Mouse (Mus musculus) stomach, embryonic 14.5 days (tissue): ENCODE results near the gene Chchd1. TPM values are rescaled to one million over a fixed set of nuclear protein-coding genes. Genes with fewer than 3 reads are reported as not detected.

Experiments used
- ATAC-seq: fragments of 200-750 bp; cut with Nextera tagmentation; 2 replicates; pipeline ENCODE4 v1.8.0; 2017; ENCODE audit warnings: low read depth, moderate TSS enrichment; ENCODE audit not compliant: insufficient number of reproducible peaks, insufficient read depth, low FRiP score
- H3K27ac ChIP-seq: fragments of 300-500 bp; sonication (generic); 2 replicates; pipeline ENCODE4 v1.5.1; 2014; ENCODE audit warnings: mild to moderate bottlenecking, low read length, moderate library complexity, mixed read lengths
- H3K27me3 ChIP-seq: fragments of 300-500 bp; sonication (generic); 2 replicates; pipeline ENCODE4 v1.6.1; 2014; ENCODE audit warnings: low read length, control low read depth, mixed read lengths; ENCODE audit not compliant: control insufficient read depth, insufficient read depth
- H3K36me3 ChIP-seq: fragments of 300-500 bp; sonication (generic); 2 replicates; pipeline ENCODE4 v1.6.1; 2014; ENCODE audit warnings: mild to moderate bottlenecking, control low read depth, low read length, moderate library complexity, mixed read lengths; ENCODE audit not compliant: control insufficient read depth, insufficient read depth
- H3K4me1 ChIP-seq: fragments of 300-500 bp; sonication (generic); 2 replicates; pipeline ENCODE4 v1.6.1; 2014; ENCODE audit warnings: low read length, control low read depth, mixed read lengths; ENCODE audit not compliant: control insufficient read depth, insufficient read depth
- H3K4me2 ChIP-seq: fragments of 300-500 bp; sonication (generic); replicated peaks from 2 replicates; pipeline ENCODE4 v1.6.1; 2014; ENCODE audit warnings: low read depth, low read length, control low read depth
- H3K4me3 ChIP-seq: fragments of 300-500 bp; sonication (generic); 2 replicates; pipeline ENCODE4 v1.5.1; 2014; ENCODE audit warnings: low read depth, low read length, control low read depth
- H3K9ac ChIP-seq: fragments of 300-500 bp; sonication (generic); replicated peaks from 2 replicates; pipeline ENCODE4 v1.6.1; 2014; ENCODE audit warnings: low read depth, mild to moderate bottlenecking, control low read depth, low read length, moderate library complexity, mixed read lengths
- H3K9me3 ChIP-seq: fragments of 300-500 bp; sonication (generic); 2 replicates; pipeline ENCODE4 v1.6.1; 2016; ENCODE audit warnings: low read depth, low read length, control low read depth; ENCODE audit not compliant: control insufficient read depth
- WGBS: fragments of 180-500 bp; shearing (Covaris S2); extraction: QIAGEN DNeasy Blood & Tissue Kit; methylation state at CpG from one replicate; pipeline ENCODE4 v1.1.7; 2014; 5-methylcytosine and 5-hydroxymethylcytosine counted together
- polyA plus RNA-seq: library from polyadenylated mRNA; unstranded; fragments of >200 nt; fragmentation: Nextera tagmentation; extraction: Ambion mirVana; gene quantifications from 2 replicates; pipeline ENCODE4 v1.2.1, GENCODE M21; 2014

The Chchd1 gene
- polyA plus RNA-seq: 211 and 224 TPM in 2 replicates

DNA sequence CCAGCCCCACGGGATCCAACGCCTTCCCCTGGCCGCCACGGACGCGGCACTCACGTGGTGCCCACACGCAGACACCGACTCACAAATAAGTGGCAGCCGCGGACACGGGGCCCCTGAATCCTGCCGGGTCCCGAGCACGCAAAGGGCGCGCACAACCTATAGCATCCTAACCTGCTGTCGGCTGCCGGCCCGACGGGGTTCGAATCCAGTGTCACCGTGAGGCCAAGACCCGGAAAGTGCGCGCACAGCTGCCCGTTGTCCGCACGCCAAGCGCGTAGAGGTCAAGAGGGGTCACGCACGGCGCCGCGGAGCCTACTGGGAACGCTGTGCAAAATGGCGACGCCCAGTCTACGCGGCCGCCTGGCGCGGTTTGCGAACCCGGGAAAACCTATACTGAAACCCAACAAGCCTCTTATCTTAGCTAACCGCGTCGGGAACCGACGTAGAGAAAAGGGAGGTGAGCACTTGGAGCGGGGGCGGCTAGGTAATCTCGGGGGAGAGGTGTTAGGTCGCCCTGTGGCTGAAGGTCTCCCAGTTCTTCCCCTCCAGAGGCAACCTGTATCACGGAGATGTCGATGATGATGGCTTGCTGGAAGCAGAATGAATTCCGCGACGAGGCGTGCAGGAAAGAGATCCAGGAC lies at the start of gene Chchd1:
Chchd1 (plus strand) TSS at position 266 of the 641 bp plus-strand sequence.
- Histone ChIP-seq H3K9me3 (no peaks in the 10 kb centered on the region), H3K36me3 (peaks cover 21% of the 10 kb centered on the region; the same call in 1 of the 2 replicates), H3K4me3 (peak within 1 kb of the TSS; percentile 73), H3K4me1 (peaks cover 25% of the 10 kb centered on the region), H3K27ac (peak within 1 kb of the TSS; percentile 90), H3K4me2 (peak within 1 kb of the TSS; percentile 62), H3K9ac (peak within 1 kb of the TSS; percentile 74), H3K27me3 (no peaks in the 10 kb centered on the region)
- ATAC-seq: peak; percentile 78
- WGBS: under 1% methylated on average over 61 of the region's 61 CpGs

DNA sequence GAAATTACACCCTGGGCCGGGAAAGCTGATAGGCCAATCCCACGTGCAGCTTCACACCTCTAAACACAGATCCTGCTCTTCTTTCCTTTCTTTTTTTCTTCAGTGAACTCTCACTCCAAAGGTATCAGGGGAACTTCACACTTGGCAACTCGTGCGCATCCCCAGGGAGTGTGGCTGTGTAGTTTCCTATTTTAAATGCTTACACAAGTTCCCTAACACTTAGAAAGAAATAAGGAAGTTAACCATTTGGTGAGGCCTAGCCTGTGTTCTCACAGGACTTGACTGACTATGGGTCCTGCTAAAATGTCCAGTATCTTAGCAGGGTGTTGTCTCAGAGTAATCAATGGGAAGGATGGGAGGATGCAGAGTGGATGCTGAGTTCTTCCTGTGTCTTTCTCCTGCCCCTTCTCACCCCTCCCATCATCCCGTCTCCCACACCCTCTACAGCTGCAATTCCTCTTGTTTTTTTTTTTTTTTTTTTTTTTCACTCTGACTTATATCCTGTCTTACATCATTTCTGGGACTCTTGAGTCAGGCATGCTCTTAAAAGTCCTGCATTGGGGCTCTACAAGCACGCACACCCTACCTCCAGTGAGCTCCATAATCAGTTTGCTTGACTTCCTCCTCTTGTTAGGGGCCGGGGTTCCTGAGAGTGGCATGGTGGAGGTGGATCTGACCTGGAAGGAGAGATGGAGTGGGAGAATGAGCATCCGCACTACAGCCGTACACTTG lies 48.0 kb upstream of the Chchd1 start:
- Histone ChIP-seq H3K36me3 (no peaks in the 10 kb centered on the region), H3K4me1 (no peaks in the 10 kb centered on the region), H3K4me3 (no peak overlapping the region), H3K4me2 (no peak overlapping the region), H3K27ac (no peak overlapping the region), H3K27me3 (no peaks in the 10 kb centered on the region), H3K9me3 (no peaks in the 10 kb centered on the region), H3K9ac (no peak overlapping the region)
- ATAC-seq: no peak
- WGBS: 61% methylated on average over 9 of the region's 9 CpGs

DNA sequence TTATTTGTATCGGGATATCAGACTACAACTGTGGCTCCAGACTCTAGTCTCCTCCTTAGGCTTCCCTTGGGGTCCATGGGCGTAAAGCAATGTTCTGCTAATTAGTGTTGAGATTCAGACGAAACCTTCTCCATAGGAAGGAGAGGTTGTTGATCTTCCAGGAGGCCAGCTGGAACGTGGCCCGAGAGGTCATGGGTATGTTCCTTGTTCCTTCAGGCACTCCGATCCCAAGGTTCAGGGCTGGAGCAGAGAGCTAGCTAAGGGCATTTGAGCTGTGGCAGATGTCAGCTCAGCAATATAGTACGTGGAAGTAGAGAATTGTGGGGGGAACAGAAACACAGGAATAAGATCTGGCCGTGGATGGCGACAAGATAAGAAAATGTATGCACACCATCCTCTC lies 47.1 kb upstream of the Chchd1 start:
- no peak overlapping the region for H3K4me2 ChIP-seq
- H3K9ac ChIP-seq: no peak overlapping the region
- H3K36me3 ChIP-seq: no peaks in the 10 kb centered on the region
- no peak overlapping the region for H3K27ac ChIP-seq
- WGBS: 66% methylated on average over 9 of the region's 9 CpGs
- H3K4me3 ChIP-seq: no peak overlapping the region
- H3K27me3 ChIP-seq: no peaks in the 10 kb centered on the region
- H3K4me1 ChIP-seq: no peaks in the 10 kb centered on the region
- H3K9me3 ChIP-seq: no peaks in the 10 kb centered on the region
- ATAC-seq: no peak

DNA sequence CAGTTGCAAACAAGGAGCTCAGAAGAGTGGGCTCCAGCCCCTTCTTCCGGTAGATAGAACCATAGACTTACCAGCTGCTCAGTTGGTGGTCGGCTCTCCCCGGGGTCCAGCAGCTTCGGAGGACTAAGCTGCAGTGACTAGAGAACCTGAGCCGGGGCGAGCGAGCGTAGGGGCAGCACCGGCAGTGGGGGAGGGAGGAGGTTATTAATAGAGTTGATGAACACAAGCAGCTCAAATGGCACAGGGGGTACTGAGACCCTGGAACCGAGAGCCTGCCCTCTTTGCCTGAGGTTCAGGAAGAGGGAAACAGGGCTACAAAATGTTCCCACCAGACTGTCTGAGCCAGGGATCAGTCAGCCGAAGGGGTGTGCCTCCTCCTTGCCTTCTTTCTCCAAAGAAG lies 46.4 kb upstream of the Chchd1 start, which contains the start of gene Myoz1:
Myoz1 (minus strand) TSS at position 180 of the 400 bp plus-strand sequence.
- no peak within 1 kb of the TSS for H3K4me3 ChIP-seq
- no peak within 1 kb of the TSS for H3K9ac ChIP-seq
- H3K27me3 ChIP-seq: no peaks in the 10 kb centered on the region
- 50% methylated on average over 11 of the region's 11 CpGs for WGBS
- H3K4me2 ChIP-seq: no peak within 1 kb of the TSS
- H3K4me1 ChIP-seq: 0 out of 2 replicates have a peak, but pooled peaks cover under 1% of the 10 kb centered on the region
- H3K36me3 ChIP-seq: no peaks in the 10 kb centered on the region
- ATAC-seq: no peak
- H3K9me3 ChIP-seq: no peaks in the 10 kb centered on the region
- no peak within 1 kb of the TSS for H3K27ac ChIP-seq

DNA sequence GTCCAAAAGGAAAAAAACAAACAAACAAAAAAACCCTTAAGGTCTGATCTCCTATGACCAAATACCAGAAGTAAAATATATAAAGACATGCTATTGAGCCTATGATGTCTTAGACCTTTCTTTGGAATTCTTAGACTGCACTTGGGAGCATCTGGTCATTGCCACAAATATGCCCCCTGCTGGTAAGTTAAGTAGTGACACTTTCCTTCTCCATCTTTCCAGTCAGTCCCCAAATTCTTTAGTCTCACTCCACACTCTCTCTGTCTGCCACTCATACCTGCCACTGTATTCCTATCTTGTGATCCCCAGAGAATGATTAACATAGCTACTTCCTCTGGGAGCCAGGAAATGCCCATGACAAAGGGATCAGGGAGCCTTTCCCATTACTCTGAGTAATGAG lies 44.5 kb upstream of the Chchd1 start:
- Histone ChIP-seq H3K9me3 (no peaks in the 10 kb centered on the region), H3K4me3 (no peak overlapping the region), H3K27ac (no peak overlapping the region), H3K27me3 (no peaks in the 10 kb centered on the region), H3K4me1 (0 out of 2 replicates have a peak, but pooled peaks cover 8% of the 10 kb centered on the region), H3K4me2 (no peak overlapping the region), H3K9ac (no peak overlapping the region), H3K36me3 (no peaks in the 10 kb centered on the region)
- no peak for ATAC-seq

DNA sequence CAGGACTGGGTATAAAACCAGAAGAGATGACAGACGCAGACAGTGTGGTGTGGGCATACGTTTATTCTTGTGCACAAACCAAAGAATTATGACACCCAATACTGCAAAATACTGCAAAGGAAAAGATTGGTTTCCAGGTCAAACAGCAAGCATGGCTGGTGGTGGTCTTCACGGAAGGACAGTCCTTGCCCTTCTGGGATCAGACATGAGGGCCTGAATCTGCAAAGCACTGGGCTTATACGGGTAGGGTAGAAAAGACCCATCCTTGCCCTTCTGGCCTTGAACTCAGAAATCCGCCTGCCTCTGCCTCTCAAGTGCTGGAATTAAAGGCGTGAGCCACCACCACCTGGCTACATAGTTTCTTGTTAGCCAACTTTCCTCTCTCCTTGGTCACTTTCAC lies 43.9 kb upstream of the Chchd1 start:
- Histone ChIP-seq H3K36me3 (no peaks in the 10 kb centered on the region), H3K27me3 (no peaks in the 10 kb centered on the region), H3K9ac (no peak overlapping the region), H3K4me2 (no peak overlapping the region), H3K4me1 (0 out of 2 replicates have a peak, but pooled peaks cover 8% of the 10 kb centered on the region), H3K27ac (no peak overlapping the region), H3K9me3 (no peaks in the 10 kb centered on the region), H3K4me3 (no peak overlapping the region)
- ATAC-seq: no peak
- WGBS: 89% methylated on average over 6 of the region's 6 CpGs

DNA sequence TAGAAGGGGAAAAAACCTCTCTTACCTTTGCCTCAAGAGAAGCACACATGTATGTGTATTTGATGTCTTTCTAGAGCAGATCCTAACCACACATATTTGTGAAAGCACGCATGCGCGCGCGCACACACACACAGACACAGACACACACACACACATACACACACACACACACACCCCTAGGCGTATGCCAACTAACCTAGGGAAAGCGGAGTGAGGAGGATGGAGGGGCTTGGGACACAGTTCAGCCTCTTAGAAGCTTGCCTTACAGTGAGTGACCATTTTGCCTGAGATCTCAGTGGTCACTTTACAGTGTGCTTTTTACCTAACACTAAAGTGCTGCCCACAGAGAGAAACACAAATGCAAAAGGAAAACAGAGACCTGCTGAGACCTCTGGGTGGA lies 43.1 kb upstream of the Chchd1 start:
- H3K4me1 ChIP-seq: 0 out of 2 replicates have a peak, but pooled peaks cover 8% of the 10 kb centered on the region
- no peaks in the 10 kb centered on the region for H3K36me3 ChIP-seq
- WGBS: 99% methylated on average over 7 of the region's 7 CpGs

DNA sequence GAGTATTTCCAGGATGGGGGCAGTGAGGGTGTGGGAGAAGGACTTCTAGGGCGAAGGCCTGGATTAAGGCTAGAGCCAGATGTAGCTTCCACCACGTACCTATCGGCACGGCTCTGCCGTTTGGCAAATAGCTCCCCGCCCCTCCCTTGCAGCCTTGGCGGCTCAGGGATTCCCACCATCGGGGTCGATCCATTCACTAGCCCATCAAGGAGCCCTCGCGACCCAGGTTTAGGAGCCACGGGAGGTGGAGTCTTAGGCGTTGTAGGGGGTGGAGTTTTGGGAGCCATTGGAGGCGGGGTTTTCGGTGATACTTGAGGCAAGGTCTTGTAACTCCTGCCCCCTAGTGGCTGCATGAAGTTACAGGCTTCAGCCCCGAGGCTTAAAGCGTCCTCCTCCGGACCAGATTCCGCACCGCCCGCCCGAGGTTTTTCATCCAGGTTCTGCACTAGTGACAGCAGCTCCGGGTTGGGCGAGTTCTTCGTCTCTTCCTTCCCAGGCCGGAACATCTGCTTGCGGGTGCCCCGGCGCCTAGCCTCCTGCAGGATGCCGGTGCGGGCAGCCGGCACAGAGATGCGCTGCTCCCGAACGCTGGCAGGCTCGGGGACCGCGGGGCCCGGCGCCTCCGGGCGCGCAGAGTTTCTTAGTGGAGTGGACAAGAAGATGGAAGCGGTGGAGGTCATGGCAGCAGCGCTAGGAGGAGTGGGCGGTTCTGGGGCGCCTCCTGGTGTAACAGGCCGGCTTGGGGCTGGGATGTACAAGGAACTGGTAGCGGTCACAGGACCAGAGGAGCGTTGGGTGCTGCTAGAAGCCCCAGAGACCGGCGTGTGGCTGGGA lies 41.8 kb upstream of the Chchd1 start:
- Histone ChIP-seq H3K36me3 (no peaks in the 10 kb centered on the region), H3K4me2 (peak overlapping the region; percentile 90), H3K27me3 (no peaks in the 10 kb centered on the region), H3K9me3 (no peaks in the 10 kb centered on the region), H3K27ac (peak overlapping the region; percentile 94), H3K4me1 (0 out of 2 replicates have a peak, but pooled peaks cover 8% of the 10 kb centered on the region), H3K9ac (peak overlapping the region; percentile 69), H3K4me3 (peak overlapping the region; percentile 68)
- 1% methylated on average over 52 of the region's 52 CpGs for WGBS
- peak; percentile 84 for ATAC-seq

More for the DNA sequence above, 43.1 kb upstream of the Chchd1 start:
- Histone ChIP-seq H3K27ac (no peak overlapping the region), H3K9ac (no peak overlapping the region), H3K9me3 (no peaks in the 10 kb centered on the region), H3K4me2 (no peak overlapping the region), H3K4me3 (no peak overlapping the region), H3K27me3 (no peaks in the 10 kb centered on the region)
- ATAC-seq: no peak
